Mouse (Mus musculus): ENCODE results near the gene Pdzk1. TPM values are rescaled to one million over a fixed set of nuclear protein-coding genes. Genes with fewer than 3 reads are reported as not detected.

Pdzk1 gene
- polyA plus RNA-seq, 1 experiment from 2014 or later: not detected

DNA sequence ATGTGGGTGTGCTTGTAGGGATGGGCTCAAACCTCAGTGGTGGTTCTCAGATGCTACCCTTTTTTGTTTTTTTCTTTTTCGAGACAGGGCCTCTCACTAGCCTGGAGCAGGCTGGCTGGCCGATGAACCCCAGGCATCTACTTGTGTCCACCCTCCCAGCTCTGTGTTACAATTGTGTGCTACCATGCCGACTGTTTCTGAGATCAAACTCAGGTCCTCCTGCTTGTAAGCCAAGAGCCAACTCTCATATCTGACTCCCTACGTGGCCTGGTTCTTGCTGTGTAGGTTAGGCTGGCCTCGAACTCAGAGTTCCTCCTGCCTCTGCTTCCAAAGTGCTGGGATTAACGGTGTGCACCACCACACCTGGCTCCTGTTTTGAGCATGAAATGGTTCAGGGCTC lies 16.1 kb downstream of the Pdzk1 start:
- ATAC-seq (ENCODE audit: low FRiP score, low read depth): no peak
- H3K27me3 ChIP-seq (replicated peaks): no peaks in the 10 kb centered on the region
- no peak overlapping the region for H3K4me3 ChIP-seq
- no peak overlapping the region for H3K4me2 ChIP-seq (replicated peaks)
- no peak overlapping the region for H3K27ac ChIP-seq
- no peak overlapping the region for H3K9ac ChIP-seq
- H3K9me3 ChIP-seq: no peaks in the 10 kb centered on the region
- no peaks in the 10 kb centered on the region for H3K36me3 ChIP-seq
- H3K4me1 ChIP-seq: no peaks in the 10 kb centered on the region
- 96% methylated on average over 6 of the region's 6 CpGs for WGBS

DNA sequence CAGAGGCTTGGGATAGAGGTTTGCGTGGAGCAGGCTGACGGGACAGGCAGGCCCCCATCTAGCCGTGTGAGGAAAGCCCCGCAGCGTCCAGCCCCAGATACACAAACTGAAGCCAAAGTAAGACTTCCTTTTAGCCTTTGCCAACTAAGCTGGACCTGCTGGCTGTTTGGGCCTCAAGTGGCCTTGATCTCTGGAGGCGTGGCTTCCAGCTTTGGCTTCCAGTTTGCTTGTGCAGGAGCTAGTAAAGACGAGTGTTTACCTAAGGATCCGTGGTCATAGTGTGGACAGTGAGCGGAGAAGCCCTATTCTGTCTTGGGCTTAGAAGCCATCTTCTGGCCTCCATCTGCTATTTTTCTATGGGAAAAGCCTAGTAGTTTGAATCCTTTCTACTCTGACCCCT lies 16.7 kb downstream of the Pdzk1 start:
- H3K9me3 ChIP-seq: no peaks in the 10 kb centered on the region
- no peaks in the 10 kb centered on the region for H3K4me1 ChIP-seq
- no peak for ATAC-seq (ENCODE audit: low FRiP score, low read depth)
- no peak overlapping the region for H3K4me3 ChIP-seq
- H3K9ac ChIP-seq: no peak overlapping the region
- H3K27me3 ChIP-seq (replicated peaks): no peaks in the 10 kb centered on the region
- WGBS: 91% methylated on average over 9 of the region's 9 CpGs
- H3K36me3 ChIP-seq: no peaks in the 10 kb centered on the region
- H3K4me2 ChIP-seq (replicated peaks): no peak overlapping the region
- H3K27ac ChIP-seq: no peak overlapping the region

DNA sequence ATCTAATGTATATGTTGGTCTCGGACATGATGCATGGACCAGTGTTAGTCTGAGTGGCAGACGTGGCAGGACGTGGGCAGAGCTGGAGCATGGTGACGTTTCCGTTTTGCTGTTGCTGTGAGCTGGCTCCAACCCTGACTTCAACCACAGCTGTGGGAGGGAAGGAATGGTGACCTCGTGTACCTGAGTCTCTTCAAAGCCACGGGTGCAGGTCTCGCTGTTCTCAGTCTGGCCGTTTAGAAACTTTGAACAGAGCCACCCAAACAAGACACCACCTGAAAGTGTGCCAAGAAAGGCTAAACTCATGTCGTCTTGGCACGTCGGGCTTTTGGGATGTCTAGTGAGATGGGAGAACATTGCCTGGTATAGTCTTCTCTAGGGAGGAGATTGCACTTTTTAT lies 17.9 kb downstream of the Pdzk1 start:
- Histone ChIP-seq H3K27ac (no peak overlapping the region), H3K9me3 (no peaks in the 10 kb centered on the region), H3K4me3 (no peak overlapping the region), H3K4me1 (no peaks in the 10 kb centered on the region), H3K9ac (no peak overlapping the region), H3K27me3 (replicated peaks) (no peaks in the 10 kb centered on the region), H3K36me3 (no peaks in the 10 kb centered on the region), H3K4me2 (replicated peaks) (no peak overlapping the region)
- 90% methylated on average over 12 of the region's 12 CpGs for WGBS
- ATAC-seq (ENCODE audit: low FRiP score, low read depth): no peak

DNA sequence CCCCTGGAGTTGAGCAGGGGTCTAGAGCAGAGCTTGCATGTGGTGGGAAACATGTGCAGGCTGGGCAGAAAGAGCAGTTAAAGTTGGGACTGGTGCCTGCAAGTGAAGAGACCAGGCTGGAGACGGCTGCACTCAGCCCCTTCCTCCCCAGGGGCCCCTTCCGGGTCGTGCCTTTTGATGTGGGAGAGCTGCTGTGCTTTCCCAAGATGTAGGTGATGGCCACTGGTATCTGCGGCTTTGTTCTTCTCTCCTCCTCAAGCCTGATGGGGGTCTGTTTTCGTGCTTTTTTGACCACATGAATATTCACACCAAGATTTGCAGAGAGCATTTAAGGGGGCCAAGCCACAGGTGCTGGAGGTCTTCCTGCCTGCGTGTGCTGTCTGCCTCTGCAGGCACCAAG lies 18.6 kb downstream of the Pdzk1 start:
- ATAC-seq (ENCODE audit: low FRiP score, low read depth): no peak
- Histone ChIP-seq H3K27ac (no peak overlapping the region), H3K9ac (no peak overlapping the region), H3K4me3 (no peak overlapping the region), H3K4me1 (no peaks in the 10 kb centered on the region), H3K36me3 (no peaks in the 10 kb centered on the region), H3K27me3 (replicated peaks) (no peaks in the 10 kb centered on the region), H3K9me3 (no peaks in the 10 kb centered on the region), H3K4me2 (replicated peaks) (no peak overlapping the region)
- WGBS: 29% methylated on average over 6 of the region's 6 CpGs

DNA sequence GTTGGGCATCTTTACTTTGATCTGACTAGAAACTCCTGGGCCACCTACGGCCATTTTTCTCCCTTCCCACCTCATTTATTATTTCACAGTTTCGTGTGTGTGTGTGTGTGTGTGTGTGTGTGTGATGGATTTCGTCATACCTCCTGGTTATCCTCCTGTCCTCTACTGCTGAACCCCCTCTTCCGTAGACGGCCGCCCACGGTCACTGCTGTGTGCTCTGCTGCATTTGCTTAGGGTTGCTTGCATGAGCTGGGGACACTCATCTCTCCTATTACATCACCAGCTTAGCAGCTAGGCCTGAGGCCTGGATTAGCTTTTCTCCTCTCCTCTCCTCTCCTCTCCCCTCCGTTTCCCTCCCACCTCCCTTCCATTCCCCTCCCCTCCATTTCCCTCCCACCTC lies 19.4 kb downstream of the Pdzk1 start:
- H3K4me1 ChIP-seq: no peaks in the 10 kb centered on the region
- no peak overlapping the region for H3K9ac ChIP-seq
- H3K27ac ChIP-seq: no peak overlapping the region
- no peak for ATAC-seq (ENCODE audit: low FRiP score, low read depth)
- H3K4me3 ChIP-seq: no peak overlapping the region
- H3K36me3 ChIP-seq: no peaks in the 10 kb centered on the region
- 95% methylated on average over 6 of the region's 8 CpGs for WGBS
- H3K9me3 ChIP-seq: no peaks in the 10 kb centered on the region
- no peak overlapping the region for H3K4me2 ChIP-seq (replicated peaks)
- no peaks in the 10 kb centered on the region for H3K27me3 ChIP-seq (replicated peaks)

DNA sequence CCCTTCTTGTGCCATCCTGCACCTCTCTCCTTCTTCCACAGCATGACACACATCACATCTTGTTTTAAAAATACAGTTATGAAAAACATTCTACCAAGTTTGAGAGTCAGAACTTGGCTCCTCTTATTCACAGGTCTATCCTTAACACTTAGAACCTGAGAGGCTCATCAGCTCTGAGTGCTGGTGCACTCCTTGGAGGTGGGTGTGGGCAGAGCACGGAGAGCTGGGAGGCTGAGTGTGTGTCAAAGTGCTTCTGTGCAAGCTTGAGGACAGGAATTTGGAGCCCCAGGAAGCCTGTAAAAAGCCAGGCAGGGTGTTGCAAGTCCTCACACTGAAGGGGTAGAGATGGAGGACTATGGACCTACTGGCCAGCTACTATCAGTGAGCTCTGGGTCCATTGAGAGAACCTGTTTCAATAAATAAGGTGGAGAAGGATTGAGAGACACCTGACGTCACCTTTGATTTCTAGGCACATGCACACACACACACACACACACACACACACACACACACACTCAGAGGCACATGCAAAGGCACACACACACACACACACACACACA lies 20.2 kb downstream of the Pdzk1 start:
- H3K36me3 ChIP-seq: no peaks in the 10 kb centered on the region
- 93% methylated on average over 2 of the region's 2 CpGs for WGBS
- no peak for ATAC-seq (ENCODE audit: low FRiP score, low read depth)
- no peaks in the 10 kb centered on the region for H3K27me3 ChIP-seq (replicated peaks)
- H3K9me3 ChIP-seq: no peaks in the 10 kb centered on the region
- no peak overlapping the region for H3K27ac ChIP-seq
- H3K9ac ChIP-seq: no peak overlapping the region
- no peak overlapping the region for H3K4me3 ChIP-seq
- H3K4me1 ChIP-seq: no peaks in the 10 kb centered on the region
- no peak overlapping the region for H3K4me2 ChIP-seq (replicated peaks)

DNA sequence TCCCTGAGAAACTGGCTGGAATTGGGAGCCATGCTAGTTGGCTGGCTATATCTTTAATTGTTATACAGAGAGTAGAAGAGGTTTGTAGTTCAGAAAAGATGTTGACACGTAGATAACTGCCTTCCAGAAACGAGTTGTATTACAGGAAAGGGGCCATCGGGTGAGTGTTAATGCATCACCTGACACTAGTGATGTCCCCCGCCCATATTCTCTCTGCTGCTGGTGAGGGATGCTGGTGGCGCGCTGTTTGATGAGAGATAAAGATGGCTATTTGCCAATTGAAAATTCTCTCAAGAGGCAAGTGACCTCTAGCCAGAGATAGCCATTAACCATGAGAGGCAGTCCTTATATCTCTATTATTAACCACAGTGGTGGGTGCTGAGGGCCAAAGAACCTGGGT lies 23.5 kb downstream of the Pdzk1 start:
- Histone ChIP-seq H3K27me3 (replicated peaks) (no peaks in the 10 kb centered on the region), H3K4me1 (no peaks in the 10 kb centered on the region), H3K4me3 (no peak overlapping the region), H3K9ac (no peak overlapping the region), H3K36me3 (no peaks in the 10 kb centered on the region), H3K4me2 (replicated peaks) (no peak overlapping the region), H3K27ac (no peak overlapping the region), H3K9me3 (no peaks in the 10 kb centered on the region)
- WGBS: 89% methylated on average over 6 of the region's 6 CpGs
- no peak for ATAC-seq (ENCODE audit: low FRiP score, low read depth)

DNA sequence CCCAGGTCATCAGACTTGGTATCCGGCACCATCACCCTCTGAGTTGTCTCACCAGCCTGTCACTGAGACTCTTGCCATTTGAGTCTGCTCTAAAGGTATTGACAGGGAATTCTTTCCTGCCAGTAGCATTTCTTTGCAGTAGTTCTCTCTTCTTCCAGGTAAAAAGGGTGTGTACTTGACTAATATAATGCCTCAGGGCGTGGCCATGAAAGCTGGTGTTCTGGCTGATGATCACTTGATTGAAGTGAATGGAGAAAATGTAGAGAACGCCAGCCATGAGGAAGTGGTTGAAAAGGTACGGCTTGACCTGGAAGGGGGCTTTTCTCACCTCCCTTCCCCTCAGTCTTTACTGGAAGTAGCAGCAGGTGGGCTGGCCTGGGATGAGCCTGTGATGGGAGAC lies 25.3 kb downstream of the Pdzk1 start:
- no peak overlapping the region for H3K4me3 ChIP-seq
- H3K27ac ChIP-seq: no peak overlapping the region
- no peaks in the 10 kb centered on the region for H3K27me3 ChIP-seq (replicated peaks)
- ATAC-seq (ENCODE audit: low FRiP score, low read depth): no peak
- no peaks in the 10 kb centered on the region; the same call in none of the 2 replicates for H3K36me3 ChIP-seq
- no peak overlapping the region for H3K4me2 ChIP-seq (replicated peaks)
- H3K9me3 ChIP-seq: no peaks in the 10 kb centered on the region
- H3K9ac ChIP-seq: no peak overlapping the region
- 90% methylated on average over 4 of the region's 4 CpGs for WGBS
- no peaks in the 10 kb centered on the region for H3K4me1 ChIP-seq

DNA sequence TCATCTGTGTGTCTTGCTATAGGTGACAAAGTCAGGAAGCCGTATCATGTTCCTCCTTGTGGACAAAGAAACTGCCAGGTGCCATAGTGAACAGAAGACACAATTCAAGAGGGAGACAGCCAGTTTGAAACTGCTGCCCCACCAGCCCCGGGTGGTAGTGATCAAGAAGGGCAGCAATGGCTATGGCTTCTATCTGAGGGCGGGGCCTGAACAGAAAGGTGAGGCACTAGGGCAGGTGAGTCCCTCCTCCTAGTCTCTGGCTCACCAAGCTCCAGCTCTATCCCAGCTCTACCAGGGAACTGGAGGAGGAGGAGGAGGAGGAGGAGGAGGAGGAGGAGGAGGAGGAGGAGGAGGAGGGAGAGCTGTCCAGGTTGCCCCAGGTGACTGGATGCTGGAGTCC lies 26.7 kb downstream of the Pdzk1 start:
- no peaks in the 10 kb centered on the region for H3K4me1 ChIP-seq
- H3K27me3 ChIP-seq (replicated peaks): no peaks in the 10 kb centered on the region
- no peak overlapping the region for H3K9ac ChIP-seq
- no peaks in the 10 kb centered on the region for H3K9me3 ChIP-seq
- WGBS: 84% methylated on average over 3 of the region's 3 CpGs
- H3K27ac ChIP-seq: no peak overlapping the region
- ATAC-seq (ENCODE audit: low FRiP score, low read depth): no peak
- H3K36me3 ChIP-seq: peaks cover 3% of the 10 kb centered on the region
- no peak overlapping the region for H3K4me2 ChIP-seq (replicated peaks)
- H3K4me3 ChIP-seq: no peak overlapping the region

DNA sequence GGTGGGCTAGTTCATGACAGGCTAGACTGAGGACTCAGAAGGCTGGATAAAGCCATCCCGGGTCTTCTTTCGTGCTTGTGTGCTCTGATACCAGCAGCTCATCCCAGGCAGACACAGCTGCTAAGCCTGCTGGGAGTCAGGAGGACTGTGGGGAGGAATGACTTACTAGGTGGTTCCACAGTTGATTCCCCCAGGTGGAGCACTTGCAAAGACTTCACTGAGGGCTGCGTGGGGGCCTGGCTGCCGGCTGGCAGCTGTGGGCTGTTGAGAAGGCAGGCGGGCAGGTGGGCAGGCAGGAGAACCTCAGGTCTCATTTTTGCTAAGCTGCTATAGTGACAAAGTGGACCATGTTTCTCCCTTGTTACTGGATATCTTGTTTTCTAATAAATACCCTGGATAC lies 31.4 kb downstream of the Pdzk1 start:
- Histone ChIP-seq H3K4me3 (no peak overlapping the region), H3K4me1 (no peaks in the 10 kb centered on the region), H3K4me2 (replicated peaks) (no peak overlapping the region), H3K27me3 (replicated peaks) (no peaks in the 10 kb centered on the region), H3K9ac (no peak overlapping the region), H3K9me3 (no peaks in the 10 kb centered on the region), H3K36me3 (peaks cover 3% of the 10 kb centered on the region), H3K27ac (no peak overlapping the region)
- ATAC-seq (ENCODE audit: low FRiP score, low read depth): no peak
- 95% methylated on average over 5 of the region's 5 CpGs for WGBS

DNA sequence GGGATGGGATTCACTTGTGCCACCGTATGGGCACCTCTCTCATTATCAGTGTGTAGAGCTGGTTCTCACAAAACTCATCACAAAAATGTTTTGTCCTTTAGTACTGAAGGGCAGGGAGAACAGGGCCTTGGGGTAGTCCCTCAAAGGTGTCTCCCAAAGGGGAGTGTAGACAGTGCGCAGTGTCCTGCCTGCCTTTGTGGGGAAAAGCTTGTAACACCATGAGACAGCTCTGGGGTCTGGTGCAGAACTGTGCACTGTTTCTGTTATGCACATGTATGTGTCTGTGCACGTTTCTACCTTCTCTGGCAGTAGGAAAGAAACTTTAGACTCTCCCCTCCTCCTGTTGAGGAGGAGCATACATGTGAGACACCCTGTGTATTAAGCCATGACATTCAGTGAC lies 38.8 kb downstream of the Pdzk1 start:
- ATAC-seq (ENCODE audit: low FRiP score, low read depth): no peak
- WGBS: 92% methylated on average over 3 of the region's 3 CpGs
- Histone ChIP-seq H3K36me3 (peaks cover 51% of the 10 kb centered on the region), H3K4me2 (replicated peaks) (no peak overlapping the region), H3K27ac (no peak overlapping the region), H3K27me3 (replicated peaks) (no peaks in the 10 kb centered on the region), H3K9me3 (no peaks in the 10 kb centered on the region), H3K9ac (no peak overlapping the region), H3K4me3 (no peak overlapping the region), H3K4me1 (no peaks in the 10 kb centered on the region)

DNA sequence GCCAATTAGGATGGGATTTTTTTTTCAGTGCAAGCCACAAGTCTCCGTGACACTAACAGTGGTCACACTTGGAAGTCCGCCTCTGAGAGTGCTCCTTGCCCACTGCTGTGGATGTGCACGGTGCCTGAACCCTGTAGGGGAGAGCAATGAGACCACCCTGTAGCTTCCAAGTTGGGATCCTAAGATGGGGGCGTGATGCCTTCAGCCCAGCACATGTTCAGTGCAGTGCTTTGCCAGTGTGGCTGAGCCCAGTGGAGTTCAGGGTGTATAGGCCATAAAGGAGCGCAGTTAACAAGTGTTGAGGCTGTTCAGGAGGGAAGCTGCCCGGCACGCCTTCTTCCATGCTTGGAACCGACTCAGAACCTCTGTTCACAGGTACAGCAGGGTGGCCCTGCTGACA lies 39.5 kb downstream of the Pdzk1 start:
- H3K27me3 ChIP-seq (replicated peaks): no peaks in the 10 kb centered on the region
- WGBS: 96% methylated on average over 8 of the region's 8 CpGs
- no peak overlapping the region for H3K4me3 ChIP-seq
- no peaks in the 10 kb centered on the region for H3K4me1 ChIP-seq
- H3K36me3 ChIP-seq: peaks cover 58% of the 10 kb centered on the region
- no peak overlapping the region for H3K9ac ChIP-seq
- no peak overlapping the region for H3K27ac ChIP-seq
- ATAC-seq (ENCODE audit: low FRiP score, low read depth): no peak
- no peaks in the 10 kb centered on the region for H3K9me3 ChIP-seq
- H3K4me2 ChIP-seq (replicated peaks): no peak overlapping the region

DNA sequence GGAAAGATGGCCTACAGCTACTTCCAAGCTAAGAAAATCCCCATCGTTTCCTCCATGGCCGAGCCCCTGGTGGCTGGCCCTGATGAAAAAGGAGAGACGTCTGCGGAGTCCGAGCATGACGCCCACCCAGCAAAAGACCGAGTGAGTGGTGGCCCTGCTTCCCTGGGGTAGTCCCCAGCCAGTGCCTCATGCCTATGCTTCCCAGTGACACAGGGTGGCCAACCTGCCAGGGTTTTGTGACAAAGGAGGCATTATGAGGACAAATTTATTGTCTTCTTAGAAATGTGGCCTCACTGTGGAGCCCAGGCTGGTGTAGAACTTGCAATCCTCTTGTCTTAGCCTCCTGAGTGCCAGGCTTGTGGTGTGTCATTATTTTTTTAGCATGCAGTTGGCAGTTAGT lies 40.0 kb downstream of the Pdzk1 start:
- no peak overlapping the region for H3K27ac ChIP-seq
- H3K27me3 ChIP-seq (replicated peaks): no peaks in the 10 kb centered on the region
- H3K4me3 ChIP-seq: no peak overlapping the region
- H3K4me1 ChIP-seq: no peaks in the 10 kb centered on the region
- H3K36me3 ChIP-seq: peaks cover 62% of the 10 kb centered on the region
- 86% methylated on average over 7 of the region's 7 CpGs for WGBS
- no peak overlapping the region for H3K4me2 ChIP-seq (replicated peaks)
- no peaks in the 10 kb centered on the region for H3K9me3 ChIP-seq
- no peak for ATAC-seq (ENCODE audit: low FRiP score, low read depth)
- no peak overlapping the region for H3K9ac ChIP-seq

Data from neural tube, embryonic 12.5 days (tissue).